Mouse (Mus musculus) Patski (cell line): Measurements from ENCODE around the gene Eif4g3. TPM values are rescaled to one million over a fixed set of nuclear protein-coding genes. Genes with fewer than 3 reads are reported as not detected.

Experiments
- ATAC-seq: fragments of 100-300 bp; one replicate; pipeline ENCODE4 v1.8.0; 2021
- CTCF ChIA-PET: fragments of 350-600 bp; sonication (Branson Sonifier 250); formaldehyde crosslinking; loops from one replicate; lab custom pipeline; 2022; ENCODE audit warnings: inconsistent platforms; lab: Charles Lee
- POLR2A ChIA-PET: fragments of 350-600 bp; sonication (Branson Sonifier 250); formaldehyde crosslinking; loops from one replicate; lab custom pipeline; 2022; ENCODE audit warnings: antibody characterized with exemption, inconsistent platforms; lab: Charles Lee
- DNase-seq: peaks from one replicate; pipeline ENCODE4 v3.0.0-alpha.2; 2011; ENCODE audit warnings: low read depth, low spot score
- H3K27me3 ChIP-seq: fragments of 371-371 bp; one replicate; pipeline ENCODE4 v1.5.1; 2021
- CTCF ChIP-seq: fragments of 100-300 bp; IDR thresholded peaks from one replicate; pipeline ENCODE4 v1.5.1; 2021
- in situ Hi-C: fragments of 300-500 bp; cut with MboI; formaldehyde crosslinking; loops from 3 replicates; pipeline ENCODE4 v1.11.1; 2018; ENCODE audit warnings: low pct_unique_long_range_greater_than_20kb, mixed read lengths
- polyA plus RNA-seq: library from polyadenylated mRNA; unstranded; gene quantifications from one replicate; pipeline ENCODE4 v1.2.3, GENCODE M21; 2021

The Eif4g3 gene
- polyA plus RNA-seq, 1 experiment from 2014 or later = 73.5 TPM

- ChIA-PET CTCF (no interaction called here), POLR2A (no interaction called here)
- no peak for TF ChIP-seq CTCF
- in situ Hi-C loops = no loop called here
- ATAC-seq (no peak), DNase-seq (no peak)
- no peaks in the 10 kb centered on the region for H3K27me3 ChIP-seq
Measured at GRCm38 (mm10) chr4:138061161-138061560, 68.3 kb downstream of the Eif4g3 start.

- no peak for TF ChIP-seq CTCF
- in situ Hi-C loops = no loop called here
- DNase-seq (no peak), ATAC-seq (no peak)
- CTCF ChIA-PET = interaction anchor here (1.7 kb wide), 1 partner anchor 12 kb away, joined by 4 read pairs; no protein-coding TSS in a partner anchor
- POLR2A ChIA-PET = interaction anchor here (1.5 kb wide), 1 partner anchor 11 kb away, joined by 6 read pairs; no protein-coding TSS in a partner anchor
- H3K27me3 ChIP-seq = no peaks in the 10 kb centered on the region
Measured at GRCm38 (mm10) chr4:138063372-138064265, 70.8 kb downstream of the Eif4g3 start.

- ChIA-PET CTCF (interaction anchor here (1.2 to 1.3 kb wide), 2 partner anchors 8 to 17 kb away, joined by 3 to 4 read pairs; no protein-coding TSS in a partner anchor), POLR2A (interaction anchor here (0.6 to 0.7 kb wide), 2 partner anchors 45 to 196 kb away, joined by 3 read pairs; no protein-coding TSS in a partner anchor)
- in situ Hi-C loops = no loop called here
- TF ChIP-seq CTCF = no peak
- no peaks in the 10 kb centered on the region for H3K27me3 ChIP-seq
- no peak for ATAC-seq
- no peak for DNase-seq
Measured at GRCm38 (mm10) chr4:138064882-138065592, 72.2 kb downstream of the Eif4g3 start.

DNA sequence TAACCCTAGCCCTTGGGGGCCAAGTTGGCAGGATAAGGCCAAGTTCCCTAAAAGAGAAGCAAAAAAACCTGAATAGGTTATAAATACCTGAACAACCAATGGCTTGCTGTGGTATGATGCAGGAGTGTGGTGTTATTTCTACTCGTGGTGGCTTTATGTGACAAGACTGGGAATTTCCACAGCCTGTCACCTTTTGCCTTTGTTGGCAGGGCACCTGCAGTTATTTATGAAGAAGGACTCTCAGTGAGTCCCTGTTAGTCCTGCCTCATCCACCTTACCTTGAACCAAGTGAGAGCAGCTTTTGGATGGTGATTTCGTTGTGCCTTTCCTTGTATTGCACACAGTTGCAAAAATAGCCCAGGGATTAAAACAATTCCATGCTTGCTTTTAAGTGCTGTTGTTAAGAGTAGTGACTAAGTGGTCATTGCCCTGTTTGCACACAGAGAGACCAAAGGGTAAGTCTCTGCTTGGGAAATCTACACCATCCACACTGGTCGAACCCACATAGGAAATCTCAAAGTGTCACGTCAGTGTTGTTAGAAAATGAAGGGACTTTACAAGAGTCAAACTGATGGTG is 72.9 kb downstream of the Eif4g3 start:
- no peak for TF ChIP-seq CTCF
- DNase-seq (no peak), ATAC-seq (no peak)
- no peaks in the 10 kb centered on the region for H3K27me3 ChIP-seq
- in situ Hi-C loops = no loop called here
- ChIA-PET CTCF (interaction anchor here (1.2 to 1.3 kb wide), 2 partner anchors 9 to 16 kb away, joined by 3 to 4 read pairs; no protein-coding TSS in a partner anchor), POLR2A (interaction anchor here (0.7 kb wide), 1 partner anchor 45 kb away, joined by 3 read pairs; no protein-coding TSS in a partner anchor)

- CTCF ChIA-PET = no interaction called here
- no peak for TF ChIP-seq CTCF
- DNase-seq (no peak), ATAC-seq (no peak)
- in situ Hi-C loops = no loop called here
- POLR2A ChIA-PET = no interaction called here
- no peaks in the 10 kb centered on the region for H3K27me3 ChIP-seq
Measured at GRCm38 (mm10) chr4:138066421-138066820, 73.6 kb downstream of the Eif4g3 start.

DNA sequence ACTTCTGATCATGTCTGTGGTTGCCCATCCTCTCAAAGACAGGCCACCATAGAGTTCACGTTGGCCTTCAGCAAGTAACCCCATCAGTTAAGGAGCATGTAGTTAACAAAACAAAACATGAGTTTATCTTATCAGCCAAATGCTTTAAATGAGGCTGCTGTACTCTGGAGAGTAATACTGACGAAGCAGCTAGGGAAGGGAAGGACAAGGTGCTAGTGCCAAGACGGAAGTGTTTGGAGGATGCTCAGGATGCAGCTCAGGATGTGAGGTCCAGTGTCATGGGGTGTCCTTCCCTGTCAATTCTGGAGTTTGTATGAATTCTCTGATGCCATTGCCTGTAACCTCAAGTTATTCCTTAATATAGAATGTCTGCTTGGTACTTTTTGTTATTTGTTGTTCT is 75.0 kb downstream of the Eif4g3 start:
- ATAC-seq (no peak), DNase-seq (no peak)
- in situ Hi-C loops = no loop called here
- POLR2A ChIA-PET = interaction anchor here (1.1 kb wide), 1 partner anchor 19 kb away, joined by 4 read pairs; no protein-coding TSS in a partner anchor
- CTCF ChIA-PET = interaction anchor here (1.0 kb wide), 1 partner anchor 18 kb away, joined by 3 read pairs; no protein-coding TSS in a partner anchor
- no peaks in the 10 kb centered on the region for H3K27me3 ChIP-seq
- TF ChIP-seq CTCF = no peak

- TF ChIP-seq CTCF = no peak
- in situ Hi-C loops = no loop called here
- H3K27me3 ChIP-seq = no peaks in the 10 kb centered on the region
- CTCF ChIA-PET = interaction anchor here (0.9 to 1.0 kb wide), 3 partner anchors 17 to 101 kb away, joined by 3 read pairs; no protein-coding TSS in a partner anchor
- ATAC-seq (no peak), DNase-seq (peak; percentile 37)
- POLR2A ChIA-PET = interaction anchor here (0.9 kb wide), 1 partner anchor 25 kb away, joined by 3 read pairs; no protein-coding TSS in a partner anchor
Measured at GRCm38 (mm10) chr4:138068598-138068997, 75.8 kb downstream of the Eif4g3 start.

GRCm38 (mm10) chr4:138069371-138069770 is 76.5 kb downstream of the Eif4g3 start:
- CTCF ChIA-PET = interaction anchor here (0.9 to 1.0 kb wide), 2 partner anchors 18 to 101 kb away, joined by 3 read pairs; no protein-coding TSS in a partner anchor

GRCm38 (mm10) chr4:138071497-138071896 is 78.7 kb downstream of the Eif4g3 start:
- in situ Hi-C loops = no loop called here

More at GRCm38 (mm10) chr4:138069371-138069770, 76.5 kb downstream of the Eif4g3 start:
- in situ Hi-C loops = no loop called here
- POLR2A ChIA-PET = no interaction called here
- TF ChIP-seq CTCF = no peak
- DNase-seq (no peak), ATAC-seq (no peak)
- H3K27me3 ChIP-seq = no peaks in the 10 kb centered on the region

DNA sequence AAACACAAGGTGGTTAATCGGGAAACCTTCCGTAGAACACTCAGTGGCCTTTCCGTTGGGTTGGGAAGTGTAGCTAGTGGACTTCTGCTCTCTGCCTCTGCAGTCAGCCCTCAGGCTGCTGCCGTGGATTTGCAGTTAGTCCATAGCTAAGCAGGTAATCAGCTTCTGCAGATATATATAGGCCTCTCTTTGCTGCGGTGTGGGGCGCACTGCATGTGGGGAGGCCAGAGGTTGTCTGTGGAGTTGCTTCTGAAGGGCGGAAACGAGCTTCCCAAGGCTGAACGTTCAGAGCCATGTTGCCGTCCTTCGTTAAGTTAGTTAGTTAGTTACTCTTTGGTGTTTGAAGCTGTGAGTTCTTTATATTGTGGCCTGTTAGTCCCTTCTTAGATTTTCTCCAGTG is 80.3 kb downstream of the Eif4g3 start:
- no peaks in the 10 kb centered on the region for H3K27me3 ChIP-seq
- DNase-seq (no peak), ATAC-seq (no peak)
- ChIA-PET POLR2A (no interaction called here), CTCF (interaction anchor here (1.0 kb wide), 1 partner anchor 11 kb away, joined by 3 read pairs; no protein-coding TSS in a partner anchor)
- no peak for TF ChIP-seq CTCF
- in situ Hi-C loops = no loop called here

More at GRCm38 (mm10) chr4:138071497-138071896, 78.7 kb downstream of the Eif4g3 start:
- no peaks in the 10 kb centered on the region for H3K27me3 ChIP-seq
- CTCF ChIA-PET = interaction anchor here (0.8 kb wide), 1 partner anchor 27 kb away, joined by 3 read pairs; no protein-coding TSS in a partner anchor
- DNase-seq (no peak), ATAC-seq (no peak)
- POLR2A ChIA-PET = no interaction called here
- no peak for TF ChIP-seq CTCF
